Mouse (Mus musculus) frontal cortex, postnatal 25 days (tissue): ENCODE data around the gene Dlgap4.

ENCODE experiments used
- DNase-seq, 2 experiments: peaks; one replicate each; pipeline ENCODE4 v3.0.0; 2022; ENCODE audit warnings: low spot score in 2 of 2

Gene Dlgap4

GRCm38 (mm10) chr2:156737976-156738375 is 124.5 kb downstream of the Dlgap4 start:
- DNase-seq: no peak

GRCm38 (mm10) chr2:156741265-156741664 is 127.8 kb downstream of the Dlgap4 start:
- DNase-seq: no peak

GRCm38 (mm10) chr2:156741998-156742397 is 128.5 kb downstream of the Dlgap4 start:
- no peak for DNase-seq

- no peak for DNase-seq
Observed at GRCm38 (mm10) chr2:156743248-156743647, 129.7 kb downstream of the Dlgap4 start.

GRCm38 (mm10) chr2:156744414-156744813 is 130.9 kb downstream of the Dlgap4 start:
- DNase-seq: no peak

GRCm38 (mm10) chr2:156747315-156747714 is 133.8 kb downstream of the Dlgap4 start:
- no peak for DNase-seq

- DNase-seq: no peak
Observed at GRCm38 (mm10) chr2:156749687-156750086, 136.2 kb downstream of the Dlgap4 start.

- DNase-seq: no peak
Observed at GRCm38 (mm10) chr2:156756937-156757336, 143.4 kb downstream of the Dlgap4 start.

GRCm38 (mm10) chr2:156760843-156761505 is 147.5 kb downstream of the Dlgap4 start:
- no peak for DNase-seq

GRCm38 (mm10) chr2:156761521-156762278 is 148.2 kb downstream of the Dlgap4 start:
- no peak for DNase-seq

- no peak for DNase-seq
Observed at GRCm38 (mm10) chr2:156762499-156762898, 149.0 kb downstream of the Dlgap4 start.

- DNase-seq: no peak
Observed at GRCm38 (mm10) chr2:156763101-156763500, 149.6 kb downstream of the Dlgap4 start.

- no peak for DNase-seq
Observed at GRCm38 (mm10) chr2:156764022-156764421, 150.5 kb downstream of the Dlgap4 start.

- no peak for DNase-seq
Observed at GRCm38 (mm10) chr2:156764747-156765146, 151.2 kb downstream of the Dlgap4 start.

- no peak for DNase-seq
Observed at GRCm38 (mm10) chr2:156765593-156765992, 152.1 kb downstream of the Dlgap4 start.

GRCm38 (mm10) chr2:156766227-156767019 is 152.9 kb downstream of the Dlgap4 start:
- no peak for DNase-seq

GRCm38 (mm10) chr2:156767108-156767507 is 153.6 kb downstream of the Dlgap4 start:
- no peak for DNase-seq

GRCm38 (mm10) chr2:156769274-156769673 is 155.8 kb downstream of the Dlgap4 start:
- no peak for DNase-seq

- no peak for DNase-seq
Observed at GRCm38 (mm10) chr2:156773470-156773869, 160.0 kb downstream of the Dlgap4 start.

GRCm38 (mm10) chr2:156774035-156774737 is 160.7 kb downstream of the Dlgap4 start:
- DNase-seq: no peak

- no peak for DNase-seq
Observed at GRCm38 (mm10) chr2:156774738-156775454, 161.4 kb downstream of the Dlgap4 start, which contains the start of gene Myl9. Gene Myl9, plus strand, starts transcription at chr2:156775420.
